Mouse (Mus musculus): ENCODE results near the gene Cerk.
A peak's percentile ranks its signal among the peaks of the same experiment; 100 is the strongest.
"Not testable (repeated sequence)": the region's sequence is repeated elsewhere in the genome, so short reads cannot be mapped to it uniquely, and the experiment has no call there.

Cerk gene

GRCm38 (mm10) chr15:86180427-86180826, 5.5 kb downstream of the Cerk start:
- DNase-seq, result peak; percentile 76 to 80

- no peak for DNase-seq
These were observed 7.3 kb downstream of the Cerk start for GRCm38 (mm10) chr15:86178594-86178993.

- not testable (repeated sequence) for DNase-seq
These were observed 8.2 kb downstream of the Cerk start for GRCm38 (mm10) chr15:86177703-86178251.

- DNase-seq, result no peak
These were observed 8.9 kb downstream of the Cerk start for GRCm38 (mm10) chr15:86176771-86177702.

- DNase-seq, result no peak
These were observed 9.8 kb downstream of the Cerk start for GRCm38 (mm10) chr15:86176166-86176565.

GRCm38 (mm10) chr15:86175253-86176050, 10.5 kb downstream of the Cerk start:
- DNase-seq, result peak in 1 of 2 experiments; percentile 20

GRCm38 (mm10) chr15:86173136-86173985, 12.6 kb downstream of the Cerk start:
- peak; percentile 82 for DNase-seq

- DNase-seq, result peak; percentile 60 to 63
These were observed 13.4 kb downstream of the Cerk start for GRCm38 (mm10) chr15:86172526-86172925.

GRCm38 (mm10) chr15:86172124-86172523, 13.8 kb downstream of the Cerk start:
- DNase-seq, result peak in 1 of 2 experiments; percentile 31

- DNase-seq, result no peak
These were observed 14.6 kb downstream of the Cerk start for GRCm38 (mm10) chr15:86171316-86171715.

- no peak for DNase-seq
These were observed 16.2 kb downstream of the Cerk start for GRCm38 (mm10) chr15:86169817-86170110.

GRCm38 (mm10) chr15:86168941-86169816, 16.8 kb downstream of the Cerk start:
- no peak for DNase-seq

- peak; percentile 27 to 33 for DNase-seq
These were observed 17.5 kb downstream of the Cerk start for GRCm38 (mm10) chr15:86168505-86168867.

GRCm38 (mm10) chr15:86167787-86168504, 18.0 kb downstream of the Cerk start:
- peak in 1 of 2 experiments; percentile 30 for DNase-seq

GRCm38 (mm10) chr15:86167032-86167655, 18.8 kb downstream of the Cerk start:
- DNase-seq, result no peak

- no peak for DNase-seq
These were observed 19.9 kb downstream of the Cerk start for GRCm38 (mm10) chr15:86165811-86166590.

- DNase-seq, result no peak
These were observed 21.1 kb downstream of the Cerk start for GRCm38 (mm10) chr15:86164718-86165345.

GRCm38 (mm10) chr15:86161800-86162199, 24.1 kb downstream of the Cerk start:
- DNase-seq, result peak; percentile 70 to 74

- no peak for DNase-seq
These were observed 25.0 kb downstream of the Cerk start for GRCm38 (mm10) chr15:86160906-86161305.
